Mouse (Mus musculus): ENCODE data around the gene Nus1. TPM values are rescaled to one million over a fixed set of nuclear protein-coding genes. Genes with fewer than 3 reads are reported as not detected.

Nus1 gene
- total RNA-seq, 1 experiment: 38.4 TPM

GRCm38 (mm10) chr10:52430953-52431352, 13.6 kb downstream of the Nus1 start:
- H3K9me3 ChIP-seq (ENCODE audit: control insufficient read depth, insufficient read depth, low read depth, low read length): no peaks in the 10 kb centered on the region
- H3K36me3 ChIP-seq (ENCODE audit: control insufficient read depth, insufficient read depth, low read length, poor library complexity, severe bottlenecking): peaks cover 9% of the 10 kb centered on the region
- in situ Hi-C loops (cut with MboI; ENCODE audit: low sequenced_read_pairs in 2 of 2, unreplicated experiment in 2 of 2): no loop called here
- DNase-seq (ENCODE audit: low read depth, low spot score): no peak
- no peak overlapping the region for H3K4me3 ChIP-seq (ENCODE audit: insufficient read depth in 1 of 2, low read depth in 1 of 2, low read length in 2 of 2, poor library complexity in 1 of 2, severe bottlenecking in 1 of 2)
- H3K4me1 ChIP-seq (ENCODE audit: control insufficient read depth in 2 of 2, insufficient read depth in 2 of 2, low read length in 2 of 2, poor library complexity in 1 of 2): peaks cover 5 to 8% of the 10 kb centered on the region in 2 experiments; a peak in 3 of 4 replicates
- no peak overlapping the region for H3K27ac ChIP-seq (ENCODE audit: insufficient read depth, low read depth, low read length, poor library complexity, severe bottlenecking)
- TF ChIP-seq ZC3H11A (IDR thresholded peaks at IDR 0.05; ENCODE audit: borderline replicate concordance, low read depth, low read length) (no peak), ZNF384 (IDR thresholded peaks at IDR 0.05; ENCODE audit: low read depth, low read length) (no peak), MAFK (IDR thresholded peaks at IDR 0.05; ENCODE audit: insufficient read depth, low read depth, low read length) (no peak), HCFC1 (IDR thresholded peaks at IDR 0.05; ENCODE audit: borderline replicate concordance, insufficient read depth, low read length) (no peak)
- H3K9ac ChIP-seq (ENCODE audit: insufficient read depth, low read depth, low read length, poor library complexity, severe bottlenecking): no peak overlapping the region

GRCm38 (mm10) chr10:52434836-52435235, 17.5 kb downstream of the Nus1 start:
- H3K9me3 ChIP-seq (ENCODE audit: control insufficient read depth, insufficient read depth, low read depth, low read length): no peaks in the 10 kb centered on the region
- in situ Hi-C loops (cut with MboI; ENCODE audit: low sequenced_read_pairs in 2 of 2, unreplicated experiment in 2 of 2): no loop called here
- no peak overlapping the region for H3K27ac ChIP-seq (ENCODE audit: insufficient read depth, low read depth, low read length, poor library complexity, severe bottlenecking)
- H3K4me1 ChIP-seq (ENCODE audit: control insufficient read depth in 2 of 2, insufficient read depth in 2 of 2, low read length in 2 of 2, poor library complexity in 1 of 2): no peaks in the 10 kb centered on the region
- H3K36me3 ChIP-seq (ENCODE audit: control insufficient read depth, insufficient read depth, low read length, poor library complexity, severe bottlenecking): peaks cover 11% of the 10 kb centered on the region
- no peak overlapping the region for H3K9ac ChIP-seq (ENCODE audit: insufficient read depth, low read depth, low read length, poor library complexity, severe bottlenecking)
- no peak for DNase-seq (ENCODE audit: low read depth, low spot score)
- TF ChIP-seq MAFK (IDR thresholded peaks at IDR 0.05; ENCODE audit: insufficient read depth, low read depth, low read length): no peak
- TF ChIP-seq ZNF384 (IDR thresholded peaks at IDR 0.05; ENCODE audit: low read depth, low read length): no peak
- TF ChIP-seq ZC3H11A (IDR thresholded peaks at IDR 0.05; ENCODE audit: borderline replicate concordance, low read depth, low read length): no peak
- no peak for TF ChIP-seq CHD2 (IDR thresholded peaks at IDR 0.05; ENCODE audit: low read depth, low read length)
- TF ChIP-seq HCFC1 (IDR thresholded peaks at IDR 0.05; ENCODE audit: borderline replicate concordance, insufficient read depth, low read length): no peak
- no peak overlapping the region for H3K4me3 ChIP-seq (ENCODE audit: insufficient read depth in 1 of 2, low read depth in 1 of 2, low read length in 2 of 2, poor library complexity in 1 of 2, severe bottlenecking in 1 of 2)

GRCm38 (mm10) chr10:52460614-52461013, 43.3 kb downstream of the Nus1 start:
- Histone ChIP-seq H3K36me3 (ENCODE audit: control insufficient read depth, insufficient read depth, low read length, poor library complexity, severe bottlenecking) (no peaks in the 10 kb centered on the region), H3K9me3 (ENCODE audit: control insufficient read depth, insufficient read depth, low read depth, low read length) (no peaks in the 10 kb centered on the region), H3K9ac (ENCODE audit: insufficient read depth, low read depth, low read length, poor library complexity, severe bottlenecking) (no peak overlapping the region), H3K4me1 (ENCODE audit: control insufficient read depth in 2 of 2, insufficient read depth in 2 of 2, low read length in 2 of 2, poor library complexity in 1 of 2) (no peaks in the 10 kb centered on the region), H3K4me3 (ENCODE audit: insufficient read depth in 1 of 2, low read depth in 1 of 2, low read length in 2 of 2, poor library complexity in 1 of 2, severe bottlenecking in 1 of 2) (no peak overlapping the region), H3K27ac (ENCODE audit: insufficient read depth, low read depth, low read length, poor library complexity, severe bottlenecking) (no peak overlapping the region)
- in situ Hi-C loops (cut with MboI; ENCODE audit: low sequenced_read_pairs in 2 of 2, unreplicated experiment in 2 of 2): no loop called here
- DNase-seq (ENCODE audit: low read depth, low spot score): no peak
- TF ChIP-seq ZNF384 (IDR thresholded peaks at IDR 0.05; ENCODE audit: low read depth, low read length) (no peak), ZC3H11A (IDR thresholded peaks at IDR 0.05; ENCODE audit: borderline replicate concordance, low read depth, low read length) (no peak), MAFK (IDR thresholded peaks at IDR 0.05; ENCODE audit: insufficient read depth, low read depth, low read length) (no peak), CHD2 (IDR thresholded peaks at IDR 0.05; ENCODE audit: low read depth, low read length) (no peak), HCFC1 (IDR thresholded peaks at IDR 0.05; ENCODE audit: borderline replicate concordance, insufficient read depth, low read length) (no peak)

- no peak for DNase-seq (ENCODE audit: low read depth, low spot score)
- no peaks in the 10 kb centered on the region for H3K9me3 ChIP-seq (ENCODE audit: control insufficient read depth, insufficient read depth, low read depth, low read length)
- H3K36me3 ChIP-seq (ENCODE audit: control insufficient read depth, insufficient read depth, low read length, poor library complexity, severe bottlenecking): no peaks in the 10 kb centered on the region
- no peak overlapping the region for H3K9ac ChIP-seq (ENCODE audit: insufficient read depth, low read depth, low read length, poor library complexity, severe bottlenecking)
- TF ChIP-seq HCFC1 (IDR thresholded peaks at IDR 0.05; ENCODE audit: borderline replicate concordance, insufficient read depth, low read length) (no peak), ZNF384 (IDR thresholded peaks at IDR 0.05; ENCODE audit: low read depth, low read length) (no peak), ZC3H11A (IDR thresholded peaks at IDR 0.05; ENCODE audit: borderline replicate concordance, low read depth, low read length) (no peak), MAFK (IDR thresholded peaks at IDR 0.05; ENCODE audit: insufficient read depth, low read depth, low read length) (no peak), CHD2 (IDR thresholded peaks at IDR 0.05; ENCODE audit: low read depth, low read length) (no peak)
- H3K4me1 ChIP-seq (ENCODE audit: control insufficient read depth in 2 of 2, insufficient read depth in 2 of 2, low read length in 2 of 2, poor library complexity in 1 of 2): no peaks in the 10 kb centered on the region
- in situ Hi-C loops (cut with MboI; ENCODE audit: low sequenced_read_pairs in 2 of 2, unreplicated experiment in 2 of 2): no loop called here
- no peak overlapping the region for H3K27ac ChIP-seq (ENCODE audit: insufficient read depth, low read depth, low read length, poor library complexity, severe bottlenecking)
- no peak overlapping the region for H3K4me3 ChIP-seq (ENCODE audit: insufficient read depth in 1 of 2, low read depth in 1 of 2, low read length in 2 of 2, poor library complexity in 1 of 2, severe bottlenecking in 1 of 2)
These were observed 46.8 kb downstream of the Nus1 start for GRCm38 (mm10) chr10:52463941-52464739.
